Mouse (Mus musculus) hindbrain, embryonic 14.5 days (tissue): ENCODE results near the gene Ebf3. TPM values are rescaled to one million over a fixed set of nuclear protein-coding genes. Genes with fewer than 3 reads are reported as not detected.
A peak's percentile ranks its signal among the peaks of the same experiment; 100 is the strongest.

Experiments used
- ATAC-seq: fragments of 200-750 bp; cut with Nextera tagmentation; 2 replicates; pipeline ENCODE4 v1.8.0; 2017; ENCODE audit warnings: moderate number of reproducible peaks, mild to moderate bottlenecking, moderate TSS enrichment, moderate library complexity; ENCODE audit not compliant: low FRiP score
- DNase-seq: peaks from one replicate; pipeline ENCODE4 v3.0.0-alpha.2; 2015; ENCODE audit warnings: low spot score
- H3K27ac ChIP-seq: fragments of 300-500 bp; sonication (generic); 2 replicates; pipeline ENCODE4 v1.5.1; 2014; ENCODE audit warnings: mild to moderate bottlenecking, moderate library complexity
- H3K27me3 ChIP-seq: fragments of 300-500 bp; sonication (generic); 2 replicates; pipeline ENCODE4 v1.6.1; 2014; ENCODE audit warnings: mild to moderate bottlenecking, low read length, mixed read lengths; ENCODE audit not compliant: control insufficient read depth, insufficient read depth
- H3K36me3 ChIP-seq: fragments of 300-500 bp; sonication (generic); replicated peaks from 2 replicates; pipeline ENCODE4 v1.6.1; 2014; ENCODE audit not compliant: control insufficient read depth, insufficient read depth
- H3K4me1 ChIP-seq: fragments of 300-500 bp; sonication (generic); replicated peaks from 2 replicates; pipeline ENCODE4 v1.6.1; 2014; ENCODE audit warnings: antibody characterized with exemption, low read length, mixed read lengths; ENCODE audit not compliant: control insufficient read depth, insufficient read depth
- H3K4me2 ChIP-seq: fragments of 300-500 bp; sonication (generic); replicated peaks from 2 replicates; pipeline ENCODE4 v1.6.1; 2014; ENCODE audit warnings: mild to moderate bottlenecking, moderate library complexity
- H3K4me3 ChIP-seq: fragments of 300-500 bp; sonication (generic); replicated peaks from 2 replicates; pipeline ENCODE4 v1.5.1; 2014; ENCODE audit warnings: mild to moderate bottlenecking, low read length
- H3K9ac ChIP-seq: fragments of 300-500 bp; sonication (generic); 2 replicates; pipeline ENCODE4 v1.6.1; 2014
- H3K9me3 ChIP-seq: fragments of 300-500 bp; sonication (generic); 2 replicates; pipeline ENCODE4 v1.6.1; 2016; ENCODE audit warnings: low read length; ENCODE audit not compliant: control insufficient read depth
- WGBS: fragments of 180-500 bp; shearing (Covaris S2); extraction: QIAGEN DNeasy Blood & Tissue Kit; methylation state at CpG from one replicate; pipeline ENCODE4 v1.1.7; 2014; 5-methylcytosine and 5-hydroxymethylcytosine counted together
- polyA plus RNA-seq: library from polyadenylated mRNA; unstranded; fragments of >200 nt; fragmentation: Nextera tagmentation; extraction: Ambion mirVana; gene quantifications from 2 replicates; pipeline ENCODE4 v1.2.1, GENCODE M21; 2014

The Ebf3 gene
- polyA plus RNA-seq, 1 experiment from 2014 or later = 32.8 TPM

DNA sequence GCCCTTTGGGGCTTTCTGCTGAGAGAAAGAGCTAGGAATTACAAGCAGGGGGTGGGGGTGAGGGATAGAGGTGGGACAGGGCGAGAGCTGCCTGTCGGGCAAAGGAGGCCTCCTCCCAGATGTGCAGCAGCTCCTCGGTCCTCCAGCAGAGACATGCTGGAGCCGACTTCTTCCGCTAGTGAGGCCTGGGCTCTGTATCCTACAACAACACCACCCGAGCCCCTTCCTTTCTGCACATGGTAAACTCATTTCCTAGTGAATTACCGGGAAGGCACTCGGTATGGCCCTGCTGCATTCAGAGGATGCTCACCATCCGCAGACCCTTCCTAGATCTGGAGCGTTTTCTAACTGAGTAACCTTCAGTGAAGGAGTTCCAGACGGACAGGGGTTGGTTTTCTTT, 14.1 kb downstream of the Ebf3 start:
- Histone ChIP-seq H3K9me3 (no peaks in the 10 kb centered on the region), H3K9ac (peak overlapping the region; percentile 79), H3K4me1 (peaks cover 73% of the 10 kb centered on the region), H3K27ac (peak overlapping the region; percentile 92), H3K36me3 (peaks cover 16% of the 10 kb centered on the region), H3K4me3 (0 out of 2 replicates have a peak overlapping the region, but pooled peaks have one; percentile 11), H3K4me2 (peak overlapping the region; percentile 70), H3K27me3 (no peaks in the 10 kb centered on the region)
- DNase-seq (no peak), ATAC-seq (peak; percentile 25; the same call in 1 of the 2 replicates)
- WGBS = 51% methylated on average over 11 of the region's 11 CpGs

GRCm38 (mm10) chr7:137297594-137298381, 16.5 kb downstream of the Ebf3 start:
- Histone ChIP-seq H3K4me3 (no peak overlapping the region; the same call in 1 of the 2 replicates), H3K4me1 (peaks cover 82% of the 10 kb centered on the region), H3K36me3 (peaks cover 19% of the 10 kb centered on the region; the same call in 1 of the 2 replicates), H3K9me3 (no peaks in the 10 kb centered on the region), H3K4me2 (peak overlapping the region; percentile 70), H3K27ac (peak overlapping the region; percentile 79), H3K9ac (peak overlapping the region; percentile 54), H3K27me3 (no peaks in the 10 kb centered on the region)
- ATAC-seq = no peak
- DNase-seq = no peak
- 59% methylated on average over 24 of the region's 24 CpGs for WGBS

DNA sequence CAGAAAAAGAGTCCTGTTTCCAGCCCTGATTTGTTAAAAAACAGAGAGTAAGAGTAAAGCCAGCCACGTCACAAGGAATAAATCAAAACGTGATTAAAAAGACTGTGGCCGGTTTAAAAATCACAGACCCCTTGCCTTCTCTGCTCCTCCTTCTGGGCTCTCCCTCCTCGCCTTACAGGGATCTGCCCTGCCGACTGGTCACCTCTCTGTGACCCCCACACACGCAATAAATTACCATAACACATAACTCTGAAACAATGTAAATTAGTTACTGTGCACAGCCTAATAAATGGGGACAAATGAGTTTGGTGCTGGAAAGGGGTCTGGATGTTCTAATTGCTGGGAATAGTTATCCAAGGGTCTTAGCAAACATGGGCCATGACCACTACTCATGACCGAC, 17.1 kb downstream of the Ebf3 start:
- Histone ChIP-seq H3K4me1 (peaks cover 79% of the 10 kb centered on the region), H3K4me2 (peak overlapping the region; percentile 70), H3K27ac (peak overlapping the region; percentile 79), H3K36me3 (peaks cover 23% of the 10 kb centered on the region; the same call in 1 of the 2 replicates), H3K9me3 (no peaks in the 10 kb centered on the region), H3K4me3 (peak overlapping the region; percentile 13), H3K9ac (peak overlapping the region; percentile 54), H3K27me3 (no peaks in the 10 kb centered on the region)
- DNase-seq (no peak), ATAC-seq (no peak)
- 38% methylated on average over 7 of the region's 7 CpGs for WGBS

- 48% methylated on average over 7 of the region's 7 CpGs for WGBS
These were observed 18.6 kb downstream of the Ebf3 start for GRCm38 (mm10) chr7:137295612-137296011.

DNA sequence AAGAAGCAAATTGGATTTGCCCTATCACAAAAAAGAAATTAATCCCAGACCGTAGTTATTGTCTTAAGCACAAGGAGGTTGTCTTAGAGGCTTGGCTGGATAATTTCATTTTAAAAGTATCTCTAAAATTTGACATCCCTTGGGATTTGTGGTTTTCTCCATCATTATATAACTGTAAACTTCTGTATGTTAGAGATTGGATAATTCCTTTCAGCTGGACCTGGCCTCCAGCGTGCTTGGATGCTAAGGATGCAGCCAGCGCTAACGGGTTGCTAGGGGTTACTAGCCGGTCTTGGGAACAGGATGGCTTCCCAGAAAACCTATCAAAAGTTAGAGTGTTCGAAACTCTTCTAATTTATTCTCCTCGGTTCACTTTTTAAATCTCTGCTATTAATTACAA, 19.8 kb downstream of the Ebf3 start:
- DNase-seq = no peak
- 56% methylated on average over 7 of the region's 7 CpGs for WGBS
- Histone ChIP-seq H3K9me3 (no peaks in the 10 kb centered on the region), H3K9ac (no peak overlapping the region), H3K27ac (peak overlapping the region; percentile 40), H3K27me3 (no peaks in the 10 kb centered on the region), H3K4me1 (peaks cover 60% of the 10 kb centered on the region), H3K4me2 (no peak overlapping the region; the same call in 1 of the 2 replicates), H3K36me3 (0 out of 2 replicates have a peak, but pooled peaks cover 12% of the 10 kb centered on the region), H3K4me3 (no peak overlapping the region)
- no peak for ATAC-seq

More at GRCm38 (mm10) chr7:137295612-137296011, 18.6 kb downstream of the Ebf3 start:
- H3K27me3 ChIP-seq = no peaks in the 10 kb centered on the region
- H3K9ac ChIP-seq = no peak overlapping the region
- no peaks in the 10 kb centered on the region for H3K9me3 ChIP-seq
- peak overlapping the region; percentile 29 for H3K4me2 ChIP-seq
- DNase-seq = no peak
- no peak for ATAC-seq
- peaks cover 64% of the 10 kb centered on the region for H3K4me1 ChIP-seq
- H3K36me3 ChIP-seq = peaks cover 23% of the 10 kb centered on the region; the same call in 1 of the 2 replicates
- no peak overlapping the region for H3K4me3 ChIP-seq
- 0 out of 2 replicates have a peak overlapping the region, but pooled peaks have one; percentile 79 for H3K27ac ChIP-seq

DNA sequence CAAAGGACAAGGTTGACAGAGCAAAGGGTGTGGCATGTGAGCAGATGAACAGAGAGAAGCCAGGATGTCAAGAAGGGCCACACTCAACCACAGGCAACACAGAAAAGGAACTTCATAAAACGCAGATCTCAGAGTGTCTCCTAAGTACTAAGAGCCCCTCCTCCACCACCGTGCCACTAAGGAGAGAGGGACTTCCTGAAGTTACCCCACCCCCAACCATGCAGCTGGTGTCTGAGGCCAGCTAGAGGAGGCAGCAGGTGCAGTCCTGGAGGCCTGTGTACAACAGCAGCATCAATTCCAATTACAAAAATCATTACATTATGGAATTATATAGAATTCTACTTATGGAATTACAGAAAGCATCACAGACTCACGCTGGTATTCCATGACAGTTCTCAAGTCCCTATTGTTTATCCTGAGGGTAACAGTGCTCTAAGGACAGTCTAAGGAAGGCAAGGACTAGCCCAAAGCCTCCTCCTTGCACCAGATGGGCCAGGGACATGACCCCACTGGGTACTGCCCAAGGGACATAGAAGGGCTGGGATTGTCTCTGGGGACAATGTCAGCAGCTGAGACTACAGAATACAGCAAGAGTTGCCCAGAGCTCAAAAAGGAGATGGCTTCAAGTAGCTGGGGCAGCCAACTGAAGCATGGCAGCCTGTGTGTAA, 24.8 kb downstream of the Ebf3 start:
- 0 out of 2 replicates have a peak, but pooled peaks cover 6% of the 10 kb centered on the region for H3K36me3 ChIP-seq
- H3K27me3 ChIP-seq = no peaks in the 10 kb centered on the region
- no peak overlapping the region for H3K4me2 ChIP-seq
- peaks cover 49% of the 10 kb centered on the region for H3K4me1 ChIP-seq
- no peak overlapping the region for H3K4me3 ChIP-seq
- H3K9me3 ChIP-seq = no peaks in the 10 kb centered on the region
- 0 out of 2 replicates have a peak overlapping the region, but pooled peaks have one; percentile 33 for H3K27ac ChIP-seq
- WGBS = 41% methylated on average over 3 of the region's 3 CpGs
- ATAC-seq (no peak), DNase-seq (no peak)
- H3K9ac ChIP-seq = no peak overlapping the region

- ATAC-seq = no peak
- H3K27ac ChIP-seq = no peak overlapping the region
These were observed 36.1 kb downstream of the Ebf3 start for GRCm38 (mm10) chr7:137278171-137278570.

GRCm38 (mm10) chr7:137277713-137278112, 36.5 kb downstream of the Ebf3 start:
- DNase-seq = no peak
- H3K4me3 ChIP-seq = no peak overlapping the region
- H3K9me3 ChIP-seq = no peaks in the 10 kb centered on the region
- H3K27me3 ChIP-seq = no peaks in the 10 kb centered on the region
- H3K36me3 ChIP-seq = peaks cover 6% of the 10 kb centered on the region; the same call in 1 of the 2 replicates
- H3K4me1 ChIP-seq = peaks cover 41% of the 10 kb centered on the region; the same call in 1 of the 2 replicates
- H3K4me2 ChIP-seq = no peak overlapping the region
- no peak overlapping the region for H3K27ac ChIP-seq
- ATAC-seq = no peak
- H3K9ac ChIP-seq = no peak overlapping the region
- 78% methylated on average over 5 of the region's 5 CpGs for WGBS

More at GRCm38 (mm10) chr7:137278171-137278570, 36.1 kb downstream of the Ebf3 start:
- Histone ChIP-seq H3K4me1 (peaks cover 39% of the 10 kb centered on the region; the same call in 1 of the 2 replicates), H3K4me3 (no peak overlapping the region), H3K27me3 (no peaks in the 10 kb centered on the region), H3K9ac (no peak overlapping the region), H3K36me3 (peaks cover 6% of the 10 kb centered on the region; the same call in 1 of the 2 replicates), H3K9me3 (no peaks in the 10 kb centered on the region), H3K4me2 (no peak overlapping the region)
- no peak for DNase-seq
- 82% methylated on average over 7 of the region's 7 CpGs for WGBS

DNA sequence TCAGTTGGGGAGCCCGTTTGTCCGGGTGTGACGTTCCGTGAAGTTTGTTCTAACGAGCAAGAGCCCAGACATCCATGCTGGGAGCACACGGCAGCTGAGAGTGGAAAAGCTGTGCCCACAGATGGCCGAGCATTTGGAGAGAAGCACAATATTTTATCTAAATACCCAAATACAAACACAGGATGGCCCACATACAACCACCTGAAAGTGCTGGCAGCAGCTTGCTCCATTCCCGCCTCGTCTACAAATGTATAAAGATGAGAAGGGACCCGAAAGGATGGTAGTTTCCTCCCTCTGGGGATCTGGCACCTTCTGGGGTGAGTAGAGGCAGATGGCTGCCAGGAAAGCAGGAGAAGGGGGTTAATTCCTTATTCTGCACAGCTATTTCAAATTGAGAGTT, 42.0 kb downstream of the Ebf3 start:
- no peaks in the 10 kb centered on the region for H3K36me3 ChIP-seq
- no peaks in the 10 kb centered on the region for H3K27me3 ChIP-seq
- no peak overlapping the region for H3K27ac ChIP-seq
- peaks cover 58% of the 10 kb centered on the region for H3K4me1 ChIP-seq
- H3K9me3 ChIP-seq = no peaks in the 10 kb centered on the region
- H3K4me2 ChIP-seq = no peak overlapping the region
- 67% methylated on average over 10 of the region's 10 CpGs for WGBS
- DNase-seq = no peak
- H3K9ac ChIP-seq = no peak overlapping the region
- no peak for ATAC-seq
- H3K4me3 ChIP-seq = no peak overlapping the region
